Mouse (Mus musculus) brain, embryonic 14.5 days (tissue): ENCODE measurements around the gene Phf10. TPM values are rescaled to one million over a fixed set of nuclear protein-coding genes. Genes with fewer than 3 reads are reported as not detected.
"Not testable (repeated sequence)": the region's sequence is repeated elsewhere in the genome, so short reads cannot be mapped to it uniquely, and the experiment has no call there.

Experiments
- DNase-seq: peaks from one replicate; pipeline ENCODE4 v3.0.0-alpha.2; 2011; ENCODE audit warnings: low read depth
- CTCF ChIP-seq: fragments of 200-500 bp; IDR thresholded peaks from 2 replicates; pipeline ENCODE4 v1.5.1; 2012; ENCODE audit warnings: inconsistent platforms, mild to moderate bottlenecking, moderate library complexity, borderline replicate concordance; ENCODE audit not compliant: insufficient read depth, insufficient read length; ENCODE audit errors: extremely low read depth
- POLR2A ChIP-seq: fragments of 200-500 bp; IDR thresholded peaks from 2 replicates; pipeline ENCODE4 v1.6.1; 2012; ENCODE audit warnings: mild to moderate bottlenecking, inconsistent platforms, borderline replicate concordance; ENCODE audit not compliant: poor library complexity, insufficient read depth, insufficient read length, severe bottlenecking; ENCODE audit errors: extremely low read depth
- polyA plus RNA-seq: library from polyadenylated mRNA; depleted of rRNA; stranded (reverse); fragments of >200 nt; gene quantifications from 2 replicates; pipeline ENCODE4 v1.2.3, GENCODE M21; 2012; rRNA removed

The Phf10 gene
- polyA plus RNA-seq, 1 experiment, result 65.6 TPM

GRCm38 (mm10) chr17:14903212-14903611 lies 57.9 kb downstream of the Phf10 start:
- TF ChIP-seq POLR2A (no peak), CTCF (no peak)

DNA sequence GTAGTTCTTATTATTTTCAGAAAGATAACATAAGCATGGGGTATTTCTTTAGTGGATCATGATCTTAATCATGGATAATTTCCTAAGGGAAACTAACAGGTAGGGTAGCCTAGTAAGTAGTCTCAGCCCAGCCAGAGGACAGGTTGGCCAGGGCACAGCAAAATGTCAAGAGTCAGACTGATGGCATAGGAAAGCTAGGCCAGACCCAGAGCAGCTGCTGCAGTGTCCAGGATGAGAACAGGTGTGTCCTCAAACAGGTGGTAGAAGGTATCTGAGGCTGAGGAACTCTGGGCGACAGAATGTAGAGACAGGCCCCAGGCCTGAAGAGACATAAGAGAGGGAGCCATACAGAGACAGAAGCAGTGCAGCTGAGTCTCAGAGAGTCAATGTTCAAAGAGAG lies 62.1 kb downstream of the Phf10 start:
- no peak for DNase-seq
- no peak for TF ChIP-seq POLR2A
- no peak for TF ChIP-seq CTCF

More at GRCm38 (mm10) chr17:14903212-14903611, 57.9 kb downstream of the Phf10 start:
- no peak for DNase-seq

- DNase-seq, result not testable (repeated sequence)
Observed at GRCm38 (mm10) chr17:14895058-14895457, 66.0 kb downstream of the Phf10 start.

Other genes starting within 250 kb of the Phf10 start
- gene Wdr27, start 18.1 kb downstream of the Phf10 start, polyA plus RNA-seq, result 4.7 and 5.1 TPM in 2 replicates
- 18.7 and 22.3 TPM in 2 replicates for gene 1600012H06Rik, start 18.1 kb downstream of the Phf10 start, polyA plus RNA-seq
- gene 9030025P20Rik, start 17.2 kb upstream of the Phf10 start, polyA plus RNA-seq, result 16.5 and 23.3 TPM in 2 replicates
- 0.33 TPM in 1 of 2 replicates, not detected in the other for gene Gm3417, start 17.5 kb upstream of the Phf10 start, polyA plus RNA-seq
- 6.2 and 9.0 TPM in 2 replicates for gene Gm3435, start 48.9 kb upstream of the Phf10 start, polyA plus RNA-seq
- gene Ermard, start 79.9 kb upstream of the Phf10 start, polyA plus RNA-seq, result 87.7 and 107 TPM in 2 replicates
- gene Tcte3, start 80.2 kb upstream of the Phf10 start, polyA plus RNA-seq, result 0.31 TPM in 1 of 2 replicates, not detected in the other
- gene Gm3448, start 80.3 kb upstream of the Phf10 start, polyA plus RNA-seq, result 3.4 and 4.7 TPM in 2 replicates